Mouse (Mus musculus) midbrain, embryonic 12.5 days (tissue): Measurements from ENCODE around the gene Cnn2. TPM values are rescaled to one million over a fixed set of nuclear protein-coding genes. Genes with fewer than 3 reads are reported as not detected.
A peak's percentile ranks its signal among the peaks of the same experiment; 100 is the strongest.

Experiments
- ATAC-seq: fragments of 200-750 bp; cut with Nextera tagmentation; 2 replicates; pipeline ENCODE4 v1.8.0; 2017; ENCODE audit warnings: low read depth, moderate TSS enrichment, moderate library complexity; ENCODE audit not compliant: low FRiP score
- H3K27ac ChIP-seq: fragments of 300-500 bp; sonication (generic); replicated peaks from 2 replicates; pipeline ENCODE4 v1.5.1; 2016; ENCODE audit warnings: mild to moderate bottlenecking
- H3K27me3 ChIP-seq: fragments of 300-500 bp; sonication (generic); 2 replicates; pipeline ENCODE4 v1.6.1; 2016; ENCODE audit warnings: mild to moderate bottlenecking
- H3K36me3 ChIP-seq: fragments of 300-500 bp; sonication (generic); 2 replicates; pipeline ENCODE4 v1.6.1; 2016
- H3K4me1 ChIP-seq: fragments of 300-500 bp; sonication (generic); 2 replicates; pipeline ENCODE4 v1.6.1; 2016
- H3K4me2 ChIP-seq: fragments of 300-500 bp; sonication (generic); replicated peaks from 2 replicates; pipeline ENCODE4 v1.6.1; 2016; ENCODE audit warnings: mild to moderate bottlenecking, moderate library complexity
- H3K4me3 ChIP-seq: fragments of 300-500 bp; sonication (generic); 2 replicates; pipeline ENCODE4 v1.5.1; 2016; ENCODE audit warnings: mild to moderate bottlenecking
- H3K9ac ChIP-seq: fragments of 300-500 bp; sonication (generic); replicated peaks from 2 replicates; pipeline ENCODE4 v1.6.1; 2016; ENCODE audit warnings: mild to moderate bottlenecking, moderate library complexity
- H3K9me3 ChIP-seq: fragments of 300-500 bp; sonication (generic); 2 replicates; pipeline ENCODE4 v1.6.1; 2016; ENCODE audit warnings: mild to moderate bottlenecking
- WGBS: fragments of 180-500 bp; shearing (Covaris S2); methylation state at CpG from one replicate; pipeline ENCODE4 v1.1.7; 2016; 5-methylcytosine and 5-hydroxymethylcytosine counted together
- polyA plus RNA-seq: library from polyadenylated mRNA; unstranded; fragments of >200 nt; fragmentation: Nextera tagmentation; extraction: Ambion mirVana; gene quantifications from 2 replicates; pipeline ENCODE4 v1.2.1, GENCODE M21; 2016

The Cnn2 gene
- polyA plus RNA-seq, 1 experiment from 2014 or later, result 168 TPM

DNA sequence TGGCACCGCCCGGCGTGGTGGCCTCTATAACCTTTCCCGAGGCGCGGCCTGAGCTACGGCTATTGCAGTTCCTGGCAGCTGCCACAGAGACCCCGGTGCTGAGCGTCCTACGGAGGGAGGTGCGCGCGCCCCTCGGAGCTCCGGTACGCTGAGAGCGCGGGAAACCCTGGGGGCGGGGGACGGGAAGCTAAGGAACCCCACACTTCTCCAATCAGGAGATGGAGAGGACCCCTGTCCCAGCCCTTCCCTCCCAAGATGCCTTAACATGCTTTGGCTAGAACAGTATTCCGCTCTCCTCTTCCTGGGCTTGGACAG is 17.2 kb upstream of the Cnn2 start:
- H3K4me3 ChIP-seq, result peak overlapping the region; percentile 32
- 4% methylated on average over 21 of the region's 21 CpGs for WGBS
- peaks cover 9% of the 10 kb centered on the region for H3K4me1 ChIP-seq
- ATAC-seq, result no peak
- peaks cover 59% of the 10 kb centered on the region for H3K27me3 ChIP-seq
- no peak overlapping the region for H3K27ac ChIP-seq
- 0 out of 2 replicates have a peak overlapping the region, but pooled peaks have one; percentile 11 for H3K9ac ChIP-seq
- no peaks in the 10 kb centered on the region for H3K9me3 ChIP-seq
- peak overlapping the region; percentile 47 for H3K4me2 ChIP-seq
- peaks cover 46% of the 10 kb centered on the region for H3K36me3 ChIP-seq

DNA sequence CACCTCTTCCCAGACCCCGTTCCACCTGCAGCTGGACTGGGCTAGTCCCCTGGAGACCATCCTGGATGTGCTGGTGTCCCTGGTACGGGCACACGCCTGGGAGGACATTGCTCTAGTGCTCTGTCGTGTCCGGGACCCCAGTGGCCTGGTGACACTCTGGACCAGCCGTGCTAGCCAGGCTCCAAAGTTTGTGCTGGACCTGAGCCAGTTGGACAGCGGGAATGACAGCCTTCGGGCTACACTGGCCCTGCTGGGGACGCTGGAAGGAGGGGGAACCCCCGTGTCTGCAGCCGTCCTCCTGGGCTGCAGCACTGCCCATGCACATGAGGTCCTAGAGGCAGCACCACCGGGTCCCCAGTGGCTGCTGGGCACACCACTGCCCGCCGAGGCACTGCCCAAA is 15.6 kb upstream of the Cnn2 start:
- Histone ChIP-seq H3K27ac (no peak overlapping the region), H3K4me2 (no peak overlapping the region), H3K36me3 (peaks cover 46% of the 10 kb centered on the region), H3K9ac (no peak overlapping the region), H3K4me3 (no peak overlapping the region), H3K4me1 (peaks cover 9% of the 10 kb centered on the region), H3K9me3 (no peaks in the 10 kb centered on the region), H3K27me3 (peaks cover 59% of the 10 kb centered on the region)
- 69% methylated on average over 14 of the region's 14 CpGs for WGBS
- ATAC-seq, result peak; percentile 28; the same call in 1 of the 2 replicates

DNA sequence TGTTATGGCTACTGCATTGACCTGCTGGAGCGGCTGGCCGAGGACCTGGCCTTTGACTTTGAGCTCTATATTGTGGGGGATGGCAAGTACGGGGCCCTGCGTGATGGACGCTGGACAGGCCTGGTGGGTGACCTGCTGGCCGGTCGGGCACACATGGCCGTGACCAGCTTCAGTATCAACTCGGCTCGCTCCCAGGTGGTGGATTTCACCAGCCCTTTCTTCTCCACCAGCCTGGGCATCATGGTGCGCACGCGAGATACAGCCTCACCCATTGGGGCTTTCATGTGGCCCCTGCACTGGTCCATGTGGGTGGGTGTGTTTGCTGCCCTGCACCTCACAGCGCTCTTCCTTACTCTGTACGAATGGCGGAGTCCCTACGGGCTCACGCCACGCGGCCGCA is 14.3 kb upstream of the Cnn2 start:
- Histone ChIP-seq H3K4me1 (peaks cover 9% of the 10 kb centered on the region), H3K4me3 (no peak overlapping the region), H3K27me3 (peaks cover 52% of the 10 kb centered on the region), H3K4me2 (no peak overlapping the region), H3K9ac (no peak overlapping the region), H3K9me3 (no peaks in the 10 kb centered on the region), H3K36me3 (peaks cover 51% of the 10 kb centered on the region), H3K27ac (0 out of 2 replicates have a peak overlapping the region, but pooled peaks have one; percentile 3)
- WGBS, result 90% methylated on average over 21 of the region's 21 CpGs
- ATAC-seq, result no peak

DNA sequence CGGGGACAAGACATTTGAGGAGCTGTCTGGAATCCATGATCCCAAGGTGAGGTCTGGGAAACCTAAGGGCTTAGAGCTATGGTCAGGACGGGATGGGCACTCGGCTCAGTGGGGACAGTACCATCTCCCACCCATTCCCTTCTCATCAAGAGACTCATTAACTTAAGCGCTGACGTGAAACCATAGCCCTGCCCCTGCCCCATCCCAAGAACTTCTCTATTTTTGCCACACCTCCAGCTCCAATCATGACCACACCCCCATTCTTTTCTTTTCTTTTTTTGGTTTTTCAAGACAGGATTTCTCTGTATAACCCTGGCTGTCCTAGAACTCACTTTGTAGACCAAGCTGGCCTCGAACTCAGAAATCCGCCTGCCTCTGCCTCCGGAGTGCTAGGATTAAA is 13.7 kb upstream of the Cnn2 start:
- 91% methylated on average over 8 of the region's 8 CpGs for WGBS
- Histone ChIP-seq H3K36me3 (peaks cover 56% of the 10 kb centered on the region), H3K4me1 (peaks cover 9% of the 10 kb centered on the region), H3K9ac (no peak overlapping the region), H3K27me3 (peaks cover 46% of the 10 kb centered on the region), H3K9me3 (no peaks in the 10 kb centered on the region), H3K4me3 (no peak overlapping the region), H3K27ac (0 out of 2 replicates have a peak overlapping the region, but pooled peaks have one; percentile 3), H3K4me2 (no peak overlapping the region)
- no peak for ATAC-seq

GRCm38 (mm10) chr10:79976071-79976721 is 12.2 kb upstream of the Cnn2 start:
- peaks cover 31% of the 10 kb centered on the region for H3K27me3 ChIP-seq
- H3K9ac ChIP-seq, result no peak overlapping the region
- ATAC-seq, result no peak
- peaks cover 4% of the 10 kb centered on the region for H3K4me1 ChIP-seq
- H3K27ac ChIP-seq, result no peak overlapping the region
- no peaks in the 10 kb centered on the region for H3K9me3 ChIP-seq
- H3K36me3 ChIP-seq, result peaks cover 68% of the 10 kb centered on the region
- H3K4me3 ChIP-seq, result no peak overlapping the region
- H3K4me2 ChIP-seq, result no peak overlapping the region
- WGBS, result 87% methylated on average over 28 of the region's 28 CpGs

DNA sequence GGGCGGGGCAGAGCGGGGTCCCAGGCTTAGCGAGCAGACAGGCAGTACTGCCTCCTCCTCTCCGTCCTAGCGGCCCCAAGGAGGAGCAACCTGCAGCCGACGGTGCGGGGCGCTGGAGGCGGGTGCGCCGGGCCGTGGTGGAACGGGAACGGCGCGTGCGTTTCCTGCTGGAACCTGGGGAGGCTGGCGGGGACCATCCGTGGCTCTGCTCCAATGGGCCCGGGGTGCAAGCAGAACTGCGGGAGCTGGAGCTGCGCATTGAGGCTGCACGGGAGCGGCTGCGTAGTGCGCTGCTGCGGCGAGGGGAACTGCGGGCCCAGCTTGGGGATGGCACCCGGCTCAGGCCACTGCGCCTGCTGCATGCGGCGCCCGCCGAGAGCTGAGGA is 11.7 kb upstream of the Cnn2 start:
- peaks cover 70% of the 10 kb centered on the region for H3K36me3 ChIP-seq

GRCm38 (mm10) chr10:79977324-79977723 is 11.1 kb upstream of the Cnn2 start:
- Histone ChIP-seq H3K36me3 (peaks cover 70% of the 10 kb centered on the region), H3K4me2 (no peak overlapping the region), H3K9ac (no peak overlapping the region)

More for the DNA sequence above, 11.7 kb upstream of the Cnn2 start:
- Histone ChIP-seq H3K4me3 (no peak overlapping the region), H3K9ac (no peak overlapping the region), H3K4me1 (peaks cover 7% of the 10 kb centered on the region; the same call in 1 of the 2 replicates), H3K9me3 (no peaks in the 10 kb centered on the region), H3K27ac (no peak overlapping the region), H3K27me3 (peaks cover 26% of the 10 kb centered on the region), H3K4me2 (no peak overlapping the region)
- no peak for ATAC-seq
- 62% methylated on average over 25 of the region's 36 CpGs for WGBS

GRCm38 (mm10) chr10:79978061-79978460 is 10.3 kb upstream of the Cnn2 start:
- no peak for ATAC-seq
- no peak overlapping the region for H3K4me3 ChIP-seq
- no peak overlapping the region for H3K4me2 ChIP-seq
- peaks cover 16% of the 10 kb centered on the region for H3K4me1 ChIP-seq
- H3K9ac ChIP-seq, result no peak overlapping the region
- H3K27me3 ChIP-seq, result peaks cover 12% of the 10 kb centered on the region; the same call in 1 of the 2 replicates
- H3K36me3 ChIP-seq, result peaks cover 70% of the 10 kb centered on the region
- 96% methylated on average over 21 of the region's 21 CpGs for WGBS
- H3K9me3 ChIP-seq, result no peaks in the 10 kb centered on the region
- H3K27ac ChIP-seq, result no peak overlapping the region

More at GRCm38 (mm10) chr10:79977324-79977723, 11.1 kb upstream of the Cnn2 start:
- 78% methylated on average over 27 of the region's 28 CpGs for whole genome bisulfite sequencing
- no peak overlapping the region for H3K27ac ChIP-seq
- H3K4me3 ChIP-seq, result no peak overlapping the region
- H3K9me3 ChIP-seq, result no peaks in the 10 kb centered on the region
- peaks cover 9% of the 10 kb centered on the region for H3K4me1 ChIP-seq
- H3K27me3 ChIP-seq, result peaks cover 20% of the 10 kb centered on the region
- ATAC-seq, result no peak

DNA sequence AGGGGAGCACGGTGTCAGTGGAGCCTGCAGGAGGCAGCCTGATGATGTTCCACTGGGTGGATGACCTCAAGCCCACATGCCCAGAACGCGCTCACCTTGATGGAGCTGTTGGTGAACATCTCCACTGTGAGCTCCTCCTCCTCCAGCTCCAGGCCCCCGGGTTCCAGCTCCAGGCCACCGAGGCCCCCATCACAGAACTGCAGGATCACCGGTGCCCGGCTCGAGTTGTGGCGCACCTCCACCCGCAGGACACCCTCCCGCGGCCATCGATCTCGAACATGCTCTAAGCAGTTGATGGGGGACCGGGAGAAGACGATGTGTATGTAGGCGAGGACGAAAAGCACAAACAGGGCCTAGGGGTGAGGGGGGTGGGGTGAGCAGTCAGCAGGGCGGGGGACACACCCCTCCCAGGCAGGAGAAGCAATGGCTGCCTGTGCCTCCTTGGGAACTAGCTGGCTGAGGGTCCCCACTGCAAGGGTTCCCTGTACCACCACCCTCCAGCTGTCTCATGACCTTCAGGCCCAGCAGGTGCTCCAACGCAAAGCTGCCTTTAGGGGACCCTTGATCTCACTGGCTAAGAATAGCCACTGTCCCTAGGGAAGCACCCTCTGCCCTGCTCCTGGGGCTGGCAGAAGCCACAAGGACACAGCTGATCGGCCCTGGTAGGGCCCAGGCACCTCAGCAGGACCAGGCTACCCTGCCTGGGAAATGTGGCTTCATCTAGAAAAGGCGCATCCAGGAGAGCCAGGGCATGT is 8.8 kb upstream of the Cnn2 start:
- WGBS, result 96% methylated on average over 22 of the region's 22 CpGs
- H3K27me3 ChIP-seq, result 0 out of 2 replicates have a peak, but pooled peaks cover 4% of the 10 kb centered on the region
- H3K9me3 ChIP-seq, result no peaks in the 10 kb centered on the region
- H3K4me3 ChIP-seq, result no peak overlapping the region
- H3K4me2 ChIP-seq, result no peak overlapping the region
- ATAC-seq, result no peak
- H3K4me1 ChIP-seq, result peaks cover 22% of the 10 kb centered on the region
- peak overlapping the region; percentile 15; the same call in 1 of the 2 replicates for H3K9ac ChIP-seq
- peaks cover 60% of the 10 kb centered on the region for H3K36me3 ChIP-seq
- no peak overlapping the region for H3K27ac ChIP-seq

- ATAC-seq, result no peak
- H3K27me3 ChIP-seq, result peaks cover 19% of the 10 kb centered on the region
- H3K27ac ChIP-seq, result 0 out of 2 replicates have a peak overlapping the region, but pooled peaks have one; percentile 92
These were observed 5.2 kb upstream of the Cnn2 start for GRCm38 (mm10) chr10:79983205-79983604.

GRCm38 (mm10) chr10:79983670-79984069 is 4.7 kb upstream of the Cnn2 start:
- Histone ChIP-seq H3K27me3 (peaks cover 23% of the 10 kb centered on the region), H3K4me3 (peak overlapping the region; percentile 79), H3K4me1 (peaks cover 41% of the 10 kb centered on the region), H3K27ac (peak overlapping the region; percentile 92), H3K4me2 (peak overlapping the region; percentile 89), H3K9ac (peak overlapping the region; percentile 86), H3K36me3 (peaks cover 24% of the 10 kb centered on the region), H3K9me3 (no peaks in the 10 kb centered on the region)
- ATAC-seq, result peak; percentile 4; the same call in 1 of the 2 replicates
- WGBS, result under 1% methylated on average over 21 of the region's 21 CpGs

More at GRCm38 (mm10) chr10:79983205-79983604, 5.2 kb upstream of the Cnn2 start:
- H3K36me3 ChIP-seq, result peaks cover 29% of the 10 kb centered on the region
- peak overlapping the region; percentile 86 for H3K9ac ChIP-seq
- H3K4me2 ChIP-seq, result peak overlapping the region; percentile 89
- 72% methylated on average over 5 of the region's 5 CpGs for WGBS
- H3K4me3 ChIP-seq, result peak overlapping the region; percentile 79
- H3K9me3 ChIP-seq, result no peaks in the 10 kb centered on the region
- peaks cover 37% of the 10 kb centered on the region for H3K4me1 ChIP-seq

DNA sequence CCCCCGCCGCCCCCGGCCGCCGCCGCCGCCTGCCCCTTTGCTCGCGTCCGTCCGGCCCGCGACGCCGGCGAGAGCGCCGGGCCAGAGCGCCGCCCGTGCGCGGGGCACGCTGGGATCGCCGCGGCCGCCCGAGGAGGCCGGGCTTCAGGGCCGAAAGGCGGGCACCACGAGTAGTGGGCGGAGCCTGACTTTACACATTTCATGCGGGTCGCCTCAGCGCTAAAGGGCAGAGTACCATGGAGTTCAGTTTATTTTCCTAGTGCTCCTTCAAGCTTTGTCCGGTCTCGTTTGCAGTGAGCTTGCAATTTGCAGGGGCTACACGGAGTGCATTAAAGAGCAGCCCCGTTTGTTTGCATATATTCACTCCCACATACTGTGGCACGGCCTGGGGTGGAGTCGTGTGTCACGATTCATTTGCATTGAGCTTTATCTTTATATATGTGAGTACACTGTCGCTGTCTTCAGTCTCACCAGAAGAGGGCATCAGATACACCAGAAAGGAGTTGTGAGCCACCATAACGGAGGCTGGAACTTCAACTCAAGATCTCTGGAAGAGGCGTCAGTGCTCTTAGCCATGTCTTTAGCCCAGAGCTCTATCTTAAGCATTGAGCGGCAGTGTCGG is 4.1 kb upstream of the Cnn2 start, which contains the start of gene Tmem259:
Gene Tmem259, minus strand, starts transcription at position 136 of the 622 bp plus-strand sequence.
- Histone ChIP-seq H3K4me2 (peak within 1 kb of the TSS; percentile 89), H3K36me3 (peaks cover 18% of the 10 kb centered on the region), H3K9me3 (no peaks in the 10 kb centered on the region), H3K27ac (peak within 1 kb of the TSS; percentile 92), H3K9ac (peak within 1 kb of the TSS; percentile 86), H3K4me3 (peak within 1 kb of the TSS; percentile 79), H3K4me1 (peaks cover 48% of the 10 kb centered on the region), H3K27me3 (peaks cover 30% of the 10 kb centered on the region)
- under 1% methylated on average over 38 of the region's 49 CpGs for WGBS
- ATAC-seq, result peak; percentile 82
